Mouse (Mus musculus): ENCODE results near the gene Sh3pxd2a. TPM values are rescaled to one million over a fixed set of nuclear protein-coding genes. Genes with fewer than 3 reads are reported as not detected.
A peak's percentile ranks its signal among the peaks of the same experiment; 100 is the strongest.

The Sh3pxd2a gene
- polyA plus RNA-seq, 1 experiment from 2014 or later: 0.65 TPM

GRCm38 (mm10) chr19:47221006-47221405 is 243.2 kb downstream of the Sh3pxd2a start:
- no peak overlapping the region for H3K27ac ChIP-seq (ENCODE audit: low read length)
- no peak for ATAC-seq (ENCODE audit: low read depth)
- no peaks in the 10 kb centered on the region for H3K27me3 ChIP-seq (ENCODE audit: control insufficient read depth, insufficient read depth, low read depth, low read length)
- 68% methylated on average over 4 of the region's 4 CpGs for WGBS (ENCODE audit: insufficient replicate concordance)
- no peak overlapping the region for H3K9ac ChIP-seq (ENCODE audit: low read depth, low read length)
- no peaks in the 10 kb centered on the region for H3K36me3 ChIP-seq (ENCODE audit: control insufficient read depth, insufficient read depth)
- H3K9me3 ChIP-seq (replicated peaks; ENCODE audit: control insufficient read depth, low read length): no peaks in the 10 kb centered on the region
- no peak overlapping the region for H3K4me3 ChIP-seq (ENCODE audit: low read depth, low read length)
- no peak overlapping the region for H3K4me2 ChIP-seq (ENCODE audit: low read depth, low read length)
- peaks cover 5% of the 10 kb centered on the region for H3K4me1 ChIP-seq (ENCODE audit: control insufficient read depth, low read depth, low read length)

- ATAC-seq (ENCODE audit: low read depth): peak; percentile 72
- WGBS (ENCODE audit: insufficient replicate concordance): 63% methylated on average over 2 of the region's 2 CpGs
- Histone ChIP-seq H3K27ac (ENCODE audit: low read length) (no peak overlapping the region), H3K36me3 (ENCODE audit: control insufficient read depth, insufficient read depth) (no peaks in the 10 kb centered on the region), H3K9me3 (replicated peaks; ENCODE audit: control insufficient read depth, low read length) (no peaks in the 10 kb centered on the region), H3K4me3 (ENCODE audit: low read depth, low read length) (no peak overlapping the region), H3K4me1 (ENCODE audit: control insufficient read depth, low read depth, low read length) (peaks cover 5% of the 10 kb centered on the region), H3K4me2 (ENCODE audit: low read depth, low read length) (no peak overlapping the region), H3K9ac (ENCODE audit: low read depth, low read length) (no peak overlapping the region), H3K27me3 (ENCODE audit: control insufficient read depth, insufficient read depth, low read depth, low read length) (no peaks in the 10 kb centered on the region)
Observed at GRCm38 (mm10) chr19:47220232-47220631, 244.0 kb downstream of the Sh3pxd2a start.

GRCm38 (mm10) chr19:47219622-47220021 is 244.6 kb downstream of the Sh3pxd2a start:
- H3K27me3 ChIP-seq (ENCODE audit: control insufficient read depth, insufficient read depth, low read depth, low read length): no peaks in the 10 kb centered on the region
- no peaks in the 10 kb centered on the region for H3K9me3 ChIP-seq (replicated peaks; ENCODE audit: control insufficient read depth, low read length)
- no peak for ATAC-seq (ENCODE audit: low read depth)
- H3K36me3 ChIP-seq (ENCODE audit: control insufficient read depth, insufficient read depth): no peaks in the 10 kb centered on the region
- H3K27ac ChIP-seq (ENCODE audit: low read length): no peak overlapping the region
- H3K4me2 ChIP-seq (ENCODE audit: low read depth, low read length): no peak overlapping the region
- H3K4me1 ChIP-seq (ENCODE audit: control insufficient read depth, low read depth, low read length): peaks cover 5% of the 10 kb centered on the region
- WGBS (ENCODE audit: insufficient replicate concordance): 43% methylated on average over 4 of the region's 4 CpGs
- no peak overlapping the region for H3K9ac ChIP-seq (ENCODE audit: low read depth, low read length)
- H3K4me3 ChIP-seq (ENCODE audit: low read depth, low read length): no peak overlapping the region

GRCm38 (mm10) chr19:47216766-47217165 is 247.4 kb downstream of the Sh3pxd2a start:
- H3K9me3 ChIP-seq (replicated peaks; ENCODE audit: control insufficient read depth, low read length): no peaks in the 10 kb centered on the region
- no peak overlapping the region for H3K4me3 ChIP-seq (ENCODE audit: low read depth, low read length)
- H3K27me3 ChIP-seq (ENCODE audit: control insufficient read depth, insufficient read depth, low read depth, low read length): no peaks in the 10 kb centered on the region
- no peak overlapping the region for H3K27ac ChIP-seq (ENCODE audit: low read length)
- H3K9ac ChIP-seq (ENCODE audit: low read depth, low read length): no peak overlapping the region
- WGBS (ENCODE audit: insufficient replicate concordance): 60% methylated on average over 5 of the region's 5 CpGs
- ATAC-seq (ENCODE audit: low read depth): no peak
- H3K36me3 ChIP-seq (ENCODE audit: control insufficient read depth, insufficient read depth): no peaks in the 10 kb centered on the region
- peaks cover 5% of the 10 kb centered on the region for H3K4me1 ChIP-seq (ENCODE audit: control insufficient read depth, low read depth, low read length)
- no peak overlapping the region for H3K4me2 ChIP-seq (ENCODE audit: low read depth, low read length)

- Histone ChIP-seq H3K4me2 (ENCODE audit: low read depth, low read length) (no peak overlapping the region), H3K9me3 (replicated peaks; ENCODE audit: control insufficient read depth, low read length) (no peaks in the 10 kb centered on the region), H3K36me3 (ENCODE audit: control insufficient read depth, insufficient read depth) (no peaks in the 10 kb centered on the region), H3K4me3 (ENCODE audit: low read depth, low read length) (no peak overlapping the region), H3K27ac (ENCODE audit: low read length) (no peak overlapping the region), H3K4me1 (ENCODE audit: control insufficient read depth, low read depth, low read length) (no peaks in the 10 kb centered on the region), H3K27me3 (ENCODE audit: control insufficient read depth, insufficient read depth, low read depth, low read length) (no peaks in the 10 kb centered on the region), H3K9ac (ENCODE audit: low read depth, low read length) (no peak overlapping the region)
- 21% methylated on average over 1 of the region's 1 CpGs for WGBS (ENCODE audit: insufficient replicate concordance)
- no peak for ATAC-seq (ENCODE audit: low read depth)
Observed at GRCm38 (mm10) chr19:47213470-47213869, 250.7 kb downstream of the Sh3pxd2a start.

GRCm38 (mm10) chr19:47212401-47212800 is 251.8 kb downstream of the Sh3pxd2a start:
- Histone ChIP-seq H3K27me3 (ENCODE audit: control insufficient read depth, insufficient read depth, low read depth, low read length) (no peaks in the 10 kb centered on the region), H3K9ac (ENCODE audit: low read depth, low read length) (no peak overlapping the region), H3K27ac (ENCODE audit: low read length) (no peak overlapping the region), H3K4me1 (ENCODE audit: control insufficient read depth, low read depth, low read length) (no peaks in the 10 kb centered on the region), H3K36me3 (ENCODE audit: control insufficient read depth, insufficient read depth) (no peaks in the 10 kb centered on the region), H3K4me2 (ENCODE audit: low read depth, low read length) (no peak overlapping the region), H3K4me3 (ENCODE audit: low read depth, low read length) (no peak overlapping the region), H3K9me3 (replicated peaks; ENCODE audit: control insufficient read depth, low read length) (no peaks in the 10 kb centered on the region)
- 68% methylated on average over 7 of the region's 7 CpGs for WGBS (ENCODE audit: insufficient replicate concordance)
- ATAC-seq (ENCODE audit: low read depth): no peak

GRCm38 (mm10) chr19:47211609-47212312 is 252.4 kb downstream of the Sh3pxd2a start:
- no peak overlapping the region for H3K9ac ChIP-seq (ENCODE audit: low read depth, low read length)
- no peak for ATAC-seq (ENCODE audit: low read depth)
- H3K4me3 ChIP-seq (ENCODE audit: low read depth, low read length): no peak overlapping the region
- no peak overlapping the region for H3K27ac ChIP-seq (ENCODE audit: low read length)
- H3K4me2 ChIP-seq (ENCODE audit: low read depth, low read length): no peak overlapping the region
- no peaks in the 10 kb centered on the region for H3K4me1 ChIP-seq (ENCODE audit: control insufficient read depth, low read depth, low read length)
- WGBS (ENCODE audit: insufficient replicate concordance): 65% methylated on average over 10 of the region's 10 CpGs
- no peaks in the 10 kb centered on the region for H3K9me3 ChIP-seq (replicated peaks; ENCODE audit: control insufficient read depth, low read length)
- no peaks in the 10 kb centered on the region for H3K27me3 ChIP-seq (ENCODE audit: control insufficient read depth, insufficient read depth, low read depth, low read length)
- no peaks in the 10 kb centered on the region for H3K36me3 ChIP-seq (ENCODE audit: control insufficient read depth, insufficient read depth)

- Histone ChIP-seq H3K36me3 (ENCODE audit: control insufficient read depth, insufficient read depth) (no peaks in the 10 kb centered on the region), H3K9ac (ENCODE audit: low read depth, low read length) (no peak overlapping the region), H3K4me2 (ENCODE audit: low read depth, low read length) (no peak overlapping the region), H3K27ac (ENCODE audit: low read length) (no peak overlapping the region), H3K4me3 (ENCODE audit: low read depth, low read length) (no peak overlapping the region), H3K27me3 (ENCODE audit: control insufficient read depth, insufficient read depth, low read depth, low read length) (no peaks in the 10 kb centered on the region), H3K9me3 (replicated peaks; ENCODE audit: control insufficient read depth, low read length) (no peaks in the 10 kb centered on the region), H3K4me1 (ENCODE audit: control insufficient read depth, low read depth, low read length) (no peaks in the 10 kb centered on the region)
- no peak for ATAC-seq (ENCODE audit: low read depth)
- WGBS (ENCODE audit: insufficient replicate concordance): 68% methylated on average over 4 of the region's 4 CpGs
Observed at GRCm38 (mm10) chr19:47210432-47210831, 253.8 kb downstream of the Sh3pxd2a start.

Measured in liver, embryonic 16.5 days (tissue).